In the genomic region with DNA sequence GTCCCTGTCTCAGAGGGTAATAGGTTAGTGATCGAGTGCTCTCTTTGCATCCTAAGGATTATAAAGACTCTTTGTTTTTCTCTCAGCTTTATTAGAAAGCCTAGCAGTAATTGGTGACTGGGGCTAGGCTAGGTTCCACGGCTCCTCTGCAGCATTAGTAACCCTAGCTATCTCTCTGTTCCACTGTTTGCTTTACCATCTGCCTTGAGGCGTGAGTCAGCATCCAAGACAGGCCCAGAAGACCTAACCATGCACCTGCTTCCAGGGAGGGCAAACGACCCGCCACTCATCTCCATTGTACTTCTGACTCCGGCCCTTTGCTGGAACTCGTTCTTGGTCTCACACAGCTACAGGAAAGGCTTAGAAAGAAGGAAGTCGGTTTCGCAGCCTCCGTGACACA, we compare ENCODE assay signal across 33 mouse cellular contexts. TPM values are rescaled to one million over a fixed set of nuclear protein-coding genes. Genes with fewer than 3 reads are reported as not detected.
DNase-seq lines count a peak whose midpoint lies in the region; ATAC-seq and TF ChIP-seq lines count a peak whose summit lies in the region.
"Had no signal": no experiment of that assay in that cellular context is flagged by ENCODE, and none has a peak within 500 bp of the region (broad histone marks: within the 10 kb centered on the region; RNA-seq: fewer than 3 reads in every experiment).

No protein-coding gene starts in this region.

- no peak overlapping the region for H3K4me3 ChIP-seq in heart, adult 2 months
- no peak overlapping the region for H3K4me3 ChIP-seq in heart, embryonic 11.5 days (ENCODE audit: low read depth, low read length)
- H3K4me3 ChIP-seq in liver, embryonic 14.5 days (ENCODE audit: insufficient read depth in 1 of 2, low read depth in 2 of 2, low read length in 2 of 2): peak overlapping the region in 1 of 2 experiments; percentile 13; a peak in 1 of 4 replicates
- H3K4me3 ChIP-seq in hindbrain, embryonic 11.5 days (ENCODE audit: low read depth, low read length): no peak overlapping the region
- H3K4me3 ChIP-seq: forebrain, embryonic 13.5 days; intestine, embryonic 15.5 days; layer of hippocampus, adult 2 months; left cerebral cortex, adult 2 months; limb, embryonic 13.5 days; midbrain, embryonic 13.5 days; neural tube, embryonic 15.5 days; stomach, embryonic 15.5 days had no signal

- DNase-seq in heart, adult 2 months: no peak
- peak in 1 of 3 experiments; percentile 35 for DNase-seq in liver, embryonic 14.5 days (ENCODE audit: low read depth in 3 of 3, low spot score in 3 of 3)
- no peak for DNase-seq in adipocyte (ENCODE audit: low spot score)
- DNase-seq in hindbrain, embryonic 11.5 days (ENCODE audit: low spot score): no peak
- no peak for DNase-seq in frontal cortex, postnatal 36 days (ENCODE audit: low spot score in 2 of 2)
- DNase-seq: adrenal gland, postnatal 14 days; cerebellum, adult 18-20 months; cerebellum, postnatal 10 days; gastrocnemius, postnatal 36 days; kidney, adult 2 months; kidney, postnatal 36 days; lung, adult 2 months; lung, postnatal 10 days; retina, postnatal 1 day; right cerebral cortex, postnatal 14 days; thymus, postnatal 14 days had no signal

- 33% methylated on average over 10 of the region's 10 CpGs for WGBS in heart, adult 2 months
- 66% methylated on average over 10 of the region's 10 CpGs for WGBS in heart, embryonic 11.5 days (ENCODE audit: insufficient replicate concordance)
- 25% methylated on average over 10 of the region's 10 CpGs for WGBS in liver, embryonic 14.5 days (ENCODE audit: insufficient replicate concordance)
- 71% methylated on average over 10 of the region's 10 CpGs for WGBS in hindbrain, embryonic 11.5 days

- no peak for TF ChIP-seq CTCF in heart, adult 2 months (IDR thresholded peaks at IDR 0.05)
- TF ChIP-seq CTCF in liver, embryonic 14.5 days (IDR thresholded peaks at IDR 0.05; ENCODE audit: low read depth): no peak

- no peak for TF ChIP-seq EP300 in heart, adult 2 months (IDR thresholded peaks at IDR 0.05; ENCODE audit: insufficient read depth, low read depth, low read length)
- 0 out of 2 replicates have a peak, but pooled peaks have one; percentile 11 for TF ChIP-seq EP300 in liver, embryonic 14.5 days (IDR thresholded peaks at IDR 0.05; ENCODE audit: low read depth)

- peaks cover 10% of the 10 kb centered on the region for H3K4me1 ChIP-seq in heart, adult 2 months (ENCODE audit: control insufficient read depth, insufficient read depth, low read length)
- H3K4me1 ChIP-seq in heart, embryonic 11.5 days (ENCODE audit: control insufficient read depth, insufficient read depth, low read length): peaks cover 21% of the 10 kb centered on the region
- H3K4me1 ChIP-seq in liver, embryonic 14.5 days (replicated peaks; ENCODE audit: control insufficient read depth in 2 of 2, insufficient read depth in 2 of 2, low read length in 1 of 2): peaks cover 25 to 40% of the 10 kb centered on the region in 2 experiments
- H3K4me1 ChIP-seq in hindbrain, embryonic 11.5 days (replicated peaks; ENCODE audit: control insufficient read depth, insufficient read depth, low read length): no peaks in the 10 kb centered on the region
- H3K4me1 ChIP-seq: forebrain, embryonic 13.5 days; midbrain, embryonic 13.5 days; stomach, embryonic 15.5 days had no signal

- peak overlapping the region; percentile 57 for H3K9ac ChIP-seq in heart, adult 2 months (ENCODE audit: low read depth, low read length)
- H3K9ac ChIP-seq in heart, embryonic 11.5 days (ENCODE audit: low read depth, low read length): no peak overlapping the region
- no peak overlapping the region for H3K9ac ChIP-seq in liver, embryonic 14.5 days (replicated peaks)
- no peak overlapping the region for H3K9ac ChIP-seq in hindbrain, embryonic 11.5 days (ENCODE audit: low read depth, low read length)
- H3K9ac ChIP-seq: forebrain, embryonic 13.5 days; intestine, embryonic 15.5 days; limb, embryonic 13.5 days; midbrain, embryonic 13.5 days; neural tube, embryonic 15.5 days; stomach, embryonic 15.5 days had no signal

- H3K9me3 ChIP-seq in heart, embryonic 11.5 days (replicated peaks; ENCODE audit: control insufficient read depth, low read length): no peaks in the 10 kb centered on the region
- H3K9me3 ChIP-seq in liver, embryonic 14.5 days (ENCODE audit: control insufficient read depth, low read length): no peaks in the 10 kb centered on the region
- H3K9me3 ChIP-seq in hindbrain, embryonic 11.5 days (ENCODE audit: control insufficient read depth, low read length): no peaks in the 10 kb centered on the region
- H3K9me3 ChIP-seq: forebrain, embryonic 13.5 days; hindbrain, embryonic 10.5 days; intestine, embryonic 15.5 days; limb, embryonic 13.5 days; midbrain, embryonic 13.5 days; neural tube, embryonic 15.5 days; stomach, embryonic 15.5 days had no signal

- no peak overlapping the region for H3K4me2 ChIP-seq in heart, embryonic 11.5 days
- peak overlapping the region; percentile 36 for H3K4me2 ChIP-seq in liver, embryonic 14.5 days (ENCODE audit: low read depth)
- H3K4me2 ChIP-seq in hindbrain, embryonic 11.5 days (replicated peaks; ENCODE audit: low read depth, low read length): no peak overlapping the region
- H3K4me2 ChIP-seq: forebrain, embryonic 13.5 days; midbrain, embryonic 13.5 days; neural tube, embryonic 15.5 days had no signal

- no peak for ATAC-seq in heart, embryonic 11.5 days (replicated peaks; ENCODE audit: insufficient number of reproducible peaks, low FRiP score, low TSS enrichment)
- peak; percentile 27 to 37; a peak in 3 of 4 replicates for ATAC-seq in hematopoietic stem cell, adult 5-6 weeks (replicated peaks in 1 of 2; ENCODE audit: insufficient read depth in 1 of 2, low FRiP score in 2 of 2, low TSS enrichment in 1 of 2, low read depth in 1 of 2, poor library complexity in 2 of 2, severe bottlenecking in 2 of 2)
- ATAC-seq in liver, embryonic 14.5 days (ENCODE audit: insufficient read depth): peak; percentile 34; the same call in 1 of the 2 replicates
- peak; percentile 49 for ATAC-seq in megakaryocyte progenitor cell, adult 5-6 weeks (replicated peaks; ENCODE audit: poor library complexity)
- no peak for ATAC-seq in hindbrain, embryonic 11.5 days (ENCODE audit: low FRiP score)
- ATAC-seq: forebrain, embryonic 13.5 days; hindbrain, embryonic 16.5 days; intestine, embryonic 15.5 days; midbrain, embryonic 13.5 days; Patski had no signal

- intact Hi-C loops in heart, adult 2 months (cut with DNase I): no loop called here

- TF ChIP-seq POLR2A in heart, adult 2 months (IDR thresholded peaks at IDR 0.05; ENCODE audit: insufficient read depth, low read depth, low read length): no peak

- H3K27me3 ChIP-seq in heart, adult 2 months (ENCODE audit: control insufficient read depth, insufficient read depth, low read length): no peaks in the 10 kb centered on the region
- peaks cover 11% of the 10 kb centered on the region; the same call in 1 of the 2 replicates for H3K27me3 ChIP-seq in heart, embryonic 11.5 days (ENCODE audit: control insufficient read depth, insufficient read depth, low read length)
- peaks cover 21% of the 10 kb centered on the region for H3K27me3 ChIP-seq in liver, embryonic 14.5 days (ENCODE audit: control insufficient read depth, insufficient read depth, low read length)
- H3K27me3 ChIP-seq in hindbrain, embryonic 11.5 days (ENCODE audit: control insufficient read depth, insufficient read depth, low read length): peaks cover 19% of the 10 kb centered on the region

- H3K79me2 ChIP-seq in heart, adult 2 months (replicated peaks; ENCODE audit: control insufficient read depth, insufficient read depth, low read length): no peaks in the 10 kb centered on the region

- peaks cover 24% of the 10 kb centered on the region for H3K36me3 ChIP-seq in heart, adult 2 months (ENCODE audit: control insufficient read depth, insufficient read depth, low read length)
- H3K36me3 ChIP-seq in heart, embryonic 11.5 days (ENCODE audit: control insufficient read depth, insufficient read depth, low read length): no peaks in the 10 kb centered on the region
- no peaks in the 10 kb centered on the region for H3K36me3 ChIP-seq in liver, embryonic 14.5 days (replicated peaks; ENCODE audit: control insufficient read depth, insufficient read depth, low read depth)
- H3K36me3 ChIP-seq in hindbrain, embryonic 11.5 days (ENCODE audit: control insufficient read depth, insufficient read depth, low read length): no peaks in the 10 kb centered on the region
- H3K36me3 ChIP-seq: hindbrain, embryonic 10.5 days; intestine, embryonic 15.5 days; limb, embryonic 13.5 days; midbrain, embryonic 13.5 days; neural tube, embryonic 15.5 days; stomach, embryonic 15.5 days had no signal

- H3K27ac ChIP-seq in heart, adult 2 months: peak overlapping the region; percentile 3
- no peak overlapping the region for H3K27ac ChIP-seq in heart, embryonic 11.5 days (ENCODE audit: low read depth, low read length)
- H3K27ac ChIP-seq in liver, embryonic 14.5 days: no peak overlapping the region
- no peak overlapping the region for H3K27ac ChIP-seq in hindbrain, embryonic 11.5 days (ENCODE audit: low read depth, low read length)
- H3K27ac ChIP-seq: forebrain, embryonic 13.5 days; hindbrain, embryonic 10.5 days; intestine, embryonic 15.5 days; layer of hippocampus, adult 2 months; left cerebral cortex, adult 2 months; limb, embryonic 13.5 days; midbrain, embryonic 13.5 days; neural tube, embryonic 15.5 days; stomach, embryonic 15.5 days had no signal

RNA-seq across cellular contexts. Expression of gene Nup54, which starts 41.2 kb away (rescaled TPM):
- total RNA-seq in heart, adult 2 months (2021): 10 to 100 TPM; 14.5 to 20.9 TPM
- 11.1 and 19.9 TPM in 2 replicates for polyA plus RNA-seq in heart, adult 2 months (2012; rRNA removed)
- 45.7 and 50.7 TPM in 2 replicates for polyA plus RNA-seq in heart, embryonic 11.5 days (2014; fragmentation: Nextera tagmentation; extraction: Ambion mirVana)
- total RNA-seq in hematopoietic stem cell, adult 5-6 weeks (2017): 61.3 and 76.1 TPM in 2 replicates
- 14.5 and 20.7 TPM in 2 replicates for polyA plus RNA-seq in liver, embryonic 14.5 days (2012; rRNA removed)
- 26.6 and 31.9 TPM in 2 replicates for polyA plus RNA-seq in liver, embryonic 14.5 days (2014; fragmentation: Nextera tagmentation; extraction: Ambion mirVana)
- total RNA-seq in megakaryocyte progenitor cell, adult 5-6 weeks (2015): 78.1 and 96.0 TPM in 2 replicates
- total RNA-seq in megakaryocyte progenitor cell, adult 5-6 weeks (2017): 75.8 and 82.2 TPM in 2 replicates
- polyA plus RNA-seq in hindbrain, embryonic 11.5 days (2014; fragmentation: Nextera tagmentation; extraction: Ambion mirVana): 67.5 and 69.3 TPM in 2 replicates

RNA-seq across cellular contexts. Expression of gene Cxcl10, which starts 45.2 kb away (rescaled TPM):
- total RNA-seq in heart, adult 2 months (2021): under 1 TPM in 1 of 2 experiments, not detected in 1; 0.34 TPM
- polyA plus RNA-seq in heart, adult 2 months (2012; rRNA removed): 1.0 and 3.6 TPM in 2 replicates
- 0.72 TPM in 1 of 2 replicates, not detected in the other for polyA plus RNA-seq in heart, embryonic 11.5 days (2014; fragmentation: Nextera tagmentation; extraction: Ambion mirVana)
- 3.2 and 6.3 TPM in 2 replicates for total RNA-seq in hematopoietic stem cell, adult 5-6 weeks (2017)
- polyA plus RNA-seq in liver, embryonic 14.5 days (2012; rRNA removed): 7.8 and 10.0 TPM in 2 replicates
- polyA plus RNA-seq in liver, embryonic 14.5 days (2014; fragmentation: Nextera tagmentation; extraction: Ambion mirVana): 4.8 and 6.0 TPM in 2 replicates
- 4.7 and 10.5 TPM in 2 replicates for total RNA-seq in megakaryocyte progenitor cell, adult 5-6 weeks (2015)
- 1.3 and 5.3 TPM in 2 replicates for total RNA-seq in megakaryocyte progenitor cell, adult 5-6 weeks (2017)
- 0.57 and 0.71 TPM in 2 replicates for polyA plus RNA-seq in hindbrain, embryonic 11.5 days (2014; fragmentation: Nextera tagmentation; extraction: Ambion mirVana)
- total RNA-seq: layer of hippocampus, adult 2 months; layer of hippocampus, postnatal 14 days; left cerebral cortex, adult 2 months; left cerebral cortex, postnatal 25 days; MEL had no signal

Comparison
In these comparisons a context has a peak if more than half of its experiments do, and no peak if none do; other contexts are left out.
1. ATAC-seq: peak in hematopoietic stem cell, adult 5-6 weeks (2 of 2), liver, embryonic 14.5 days (single experiment) and megakaryocyte progenitor cell, adult 5-6 weeks (single experiment); none in heart, embryonic 11.5 days (single experiment) and hindbrain, embryonic 11.5 days (single experiment).